Mouse (Mus musculus) liver, adult 2 months (tissue): ENCODE measurements around the gene Ruvbl2.

Experiments used
- CTCF ChIP-seq: fragments of 200-500 bp; IDR thresholded peaks from 2 replicates; pipeline ENCODE4 v1.5.1; 2011; ENCODE audit warnings: low read depth, low read length, control low read depth
- POLR2A ChIP-seq: fragments of 200-500 bp; IDR thresholded peaks from 2 replicates; pipeline ENCODE4 v1.6.1; 2011; ENCODE audit warnings: low read length, control low read depth; ENCODE audit not compliant: insufficient read depth; ENCODE audit errors: extremely low read depth

- TF ChIP-seq CTCF (no peak), POLR2A (no peak)
Observed at GRCm38 (mm10) chr7:45374620-45375019, 63.3 kb downstream of the Ruvbl2 start.
